Mouse (Mus musculus) kidney, adult 2 months (tissue): ENCODE results near the gene Dhx30. TPM values are rescaled to one million over a fixed set of nuclear protein-coding genes. Genes with fewer than 3 reads are reported as not detected.
"Not testable (repeated sequence)": the region's sequence is repeated elsewhere in the genome, so short reads cannot be mapped to it uniquely, and the experiment has no call there.

Experiments
- DNase-seq: peaks from one replicate; pipeline ENCODE4 v3.0.0; 2021
- H3K27ac ChIP-seq: fragments of 200-500 bp; 2 replicates; pipeline ENCODE4 v1.5.1; 2012; ENCODE audit warnings: low read depth, low read length, control low read depth, inconsistent platforms; ENCODE audit not compliant: insufficient read depth
- H3K27me3 ChIP-seq: fragments of 200-500 bp; replicated peaks from 2 replicates; pipeline ENCODE4 v1.6.1; 2012; ENCODE audit warnings: mild to moderate bottlenecking, moderate library complexity, low read length, inconsistent platforms; ENCODE audit not compliant: control insufficient read depth, insufficient read depth
- H3K36me3 ChIP-seq: fragments of 200-500 bp; 2 replicates; pipeline ENCODE4 v1.6.1; 2012; ENCODE audit warnings: mild to moderate bottlenecking, moderate library complexity, low read length, inconsistent platforms; ENCODE audit not compliant: control insufficient read depth, insufficient read depth
- H3K4me1 ChIP-seq: fragments of 200-500 bp; 2 replicates; pipeline ENCODE4 v1.6.1; 2011; ENCODE audit warnings: low read length; ENCODE audit not compliant: control insufficient read depth, insufficient read depth
- H3K4me3 ChIP-seq: fragments of 200-500 bp; 2 replicates; pipeline ENCODE4 v1.5.1; 2011; ENCODE audit warnings: mild to moderate bottlenecking, low read depth, low read length, control low read depth; ENCODE audit not compliant: insufficient read depth
- CTCF ChIP-seq: fragments of 200-500 bp; conservative IDR thresholded peaks from 2 replicates; pipeline ENCODE4 v1.5.1; 2011; ENCODE audit warnings: low read depth, mild to moderate bottlenecking, control low read depth, low read length, moderate library complexity, mixed read lengths; ENCODE audit not compliant: insufficient read depth, insufficient read length
- POLR2A ChIP-seq: fragments of 200-500 bp; IDR thresholded peaks from one replicate; pipeline ENCODE4 v1.6.1; 2011; ENCODE audit warnings: low read depth, low read length, control low read depth
- WGBS: fragments of 180-500 bp; shearing (Covaris S2); methylation state at CpG from one replicate; pipeline ENCODE4 v1.1.7; 2018; 5-methylcytosine and 5-hydroxymethylcytosine counted together
- polyA plus RNA-seq: library from polyadenylated mRNA; depleted of rRNA; stranded (reverse); fragments of >200 nt; gene quantifications from 2 replicates; pipeline ENCODE4 v1.2.3, GENCODE M21; 2012; rRNA removed

Dhx30 gene
- 84.3 and 87.6 TPM in 2 replicates for polyA plus RNA-seq

DNA sequence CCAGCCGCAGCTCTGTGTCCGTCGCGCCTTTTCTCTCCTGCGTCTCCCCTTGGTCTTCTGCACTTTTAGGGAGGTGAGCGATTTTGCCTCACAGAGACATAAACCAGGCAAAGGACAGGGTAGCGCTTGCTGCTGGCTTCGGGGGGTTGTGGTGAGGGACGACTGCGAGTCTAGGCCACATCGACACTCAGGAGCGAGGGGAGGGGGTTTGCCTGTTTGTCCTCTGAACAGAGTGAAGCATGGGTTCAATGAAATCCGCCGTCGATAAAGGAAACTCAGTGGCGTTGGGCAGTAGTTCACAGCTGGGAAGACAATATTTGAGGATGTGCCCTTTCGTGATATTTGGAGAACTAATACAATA is at the start of gene Dhx30:
TSS of gene Dhx30 (minus strand) at position 52 of the 361 bp plus-strand sequence.
- Histone ChIP-seq H3K4me3 (peak within 1 kb of the TSS; percentile 100), H3K27ac (peak within 1 kb of the TSS; percentile 99), H3K27me3 (no peaks in the 10 kb centered on the region), H3K36me3 (peaks cover under 1% of the 10 kb centered on the region), H3K4me1 (peaks cover 7% of the 10 kb centered on the region; the same call in 1 of the 2 replicates)
- TF ChIP-seq CTCF (no peak), POLR2A (no peak)
- DNase-seq, result no peak
- WGBS, result 2% methylated on average over 17 of the region's 17 CpGs

DNA sequence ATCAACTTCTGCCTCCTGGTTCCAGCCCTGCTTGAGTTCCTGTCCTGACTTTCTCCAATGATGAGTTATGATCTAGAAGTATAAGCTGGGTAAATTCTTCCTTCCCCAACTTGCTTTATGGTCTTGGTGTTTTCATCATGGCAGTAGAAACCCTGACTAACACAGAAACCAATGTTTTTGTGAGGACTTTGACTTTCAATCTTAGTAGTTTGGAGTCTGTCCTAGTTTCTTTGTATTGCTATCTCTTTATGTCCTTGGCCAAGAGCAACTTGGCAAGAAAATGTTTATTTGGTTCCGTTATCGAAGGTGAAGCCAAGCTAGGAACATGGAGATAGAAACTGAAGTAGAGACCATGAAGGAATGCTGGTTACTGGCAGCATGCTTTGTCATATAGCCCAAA is 45.4 kb upstream of the Dhx30 start:
- Histone ChIP-seq H3K27me3 (no peaks in the 10 kb centered on the region), H3K27ac (no peak overlapping the region), H3K36me3 (no peaks in the 10 kb centered on the region; the same call in none of the 2 replicates), H3K4me3 (no peak overlapping the region), H3K4me1 (no peaks in the 10 kb centered on the region)
- TF ChIP-seq CTCF (no peak), POLR2A (no peak)
- DNase-seq, result no peak
- 77% methylated on average over 2 of the region's 2 CpGs for WGBS

DNA sequence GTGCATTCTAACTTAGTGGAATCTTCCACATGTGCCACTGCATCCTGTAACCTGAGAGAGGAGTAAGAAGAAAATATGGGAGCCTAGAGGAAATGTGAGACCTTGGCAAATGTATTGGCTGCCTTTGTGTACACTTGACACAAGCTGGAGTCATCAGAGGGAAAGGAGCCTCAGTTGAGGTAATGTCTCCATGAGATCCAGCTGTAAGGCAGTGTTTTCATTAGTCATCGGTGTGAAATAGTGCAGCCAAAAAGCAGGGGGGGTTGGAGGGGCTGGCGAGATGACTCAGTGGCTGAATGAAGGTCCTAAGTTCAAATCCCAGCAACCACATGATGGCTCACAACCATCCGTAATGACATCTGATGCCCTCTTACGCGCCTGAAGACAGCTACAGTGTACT is 44.8 kb upstream of the Dhx30 start:
- 63% methylated on average over 5 of the region's 5 CpGs for WGBS
- no peak overlapping the region for H3K27ac ChIP-seq
- peaks cover 1% of the 10 kb centered on the region for H3K36me3 ChIP-seq
- TF ChIP-seq POLR2A (no peak), CTCF (no peak)
- no peak for DNase-seq
- H3K27me3 ChIP-seq, result no peaks in the 10 kb centered on the region
- no peak overlapping the region for H3K4me3 ChIP-seq
- no peaks in the 10 kb centered on the region for H3K4me1 ChIP-seq

DNA sequence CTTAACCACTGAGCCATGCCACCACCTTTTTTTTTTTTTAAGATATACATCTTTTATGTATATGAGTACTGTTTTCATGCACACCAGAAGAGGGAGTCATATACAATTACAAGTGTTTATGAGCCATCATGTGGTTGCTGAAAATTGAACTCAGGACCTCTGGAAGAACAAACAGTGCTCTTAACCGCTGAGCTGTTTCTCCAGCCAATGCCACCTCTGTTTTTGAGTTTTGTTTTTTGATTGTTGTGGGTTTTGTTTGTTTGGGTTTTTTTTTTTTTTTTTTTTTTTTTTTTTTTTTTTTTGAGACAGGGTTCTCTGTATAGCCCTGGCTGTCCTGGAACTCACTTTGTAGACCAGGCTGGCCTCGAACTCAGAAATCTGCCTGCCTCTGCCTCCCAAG is 42.9 kb upstream of the Dhx30 start:
- 98% methylated on average over 2 of the region's 2 CpGs for WGBS
- DNase-seq, H3K4me1 ChIP-seq, H3K36me3 ChIP-seq, H3K4me3 ChIP-seq, H3K27ac ChIP-seq, H3K27me3 ChIP-seq: not testable (repeated sequence)

DNA sequence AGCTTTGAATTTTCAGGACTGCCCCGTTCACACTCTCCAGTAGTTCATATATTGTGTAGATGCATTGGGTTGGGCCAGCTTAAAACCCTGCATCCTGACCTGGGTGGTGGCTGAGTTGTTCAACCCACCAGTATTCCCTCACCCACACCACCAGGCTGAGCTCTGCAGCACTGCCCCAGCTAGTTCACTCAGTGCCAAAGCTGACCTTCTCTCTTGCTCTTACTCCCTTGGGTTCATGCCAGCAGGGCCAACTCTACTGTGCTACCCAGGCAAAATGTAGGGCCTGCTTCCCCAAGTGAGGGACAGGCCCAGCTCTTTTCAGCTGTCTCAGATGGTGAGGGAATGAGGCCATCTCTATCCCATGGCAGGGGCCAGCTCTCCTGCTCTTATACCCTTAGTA is 41.4 kb upstream of the Dhx30 start:
- Histone ChIP-seq H3K4me1 (no peaks in the 10 kb centered on the region), H3K4me3 (no peak overlapping the region), H3K27ac (no peak overlapping the region), H3K27me3 (no peaks in the 10 kb centered on the region), H3K36me3 (peaks cover 1% of the 10 kb centered on the region)
- DNase-seq, result peak; percentile 4
- no peak for TF ChIP-seq POLR2A
- TF ChIP-seq CTCF, result no peak
- 85% methylated on average over 1 of the region's 1 CpGs for WGBS

GRCm38 (mm10) chr9:110148598-110148997 is 31.0 kb upstream of the Dhx30 start:
- no peaks in the 10 kb centered on the region for H3K4me1 ChIP-seq
- no peak for DNase-seq
- H3K27ac ChIP-seq, result no peak overlapping the region
- 42% methylated on average over 2 of the region's 2 CpGs for WGBS
- no peaks in the 10 kb centered on the region for H3K27me3 ChIP-seq
- no peaks in the 10 kb centered on the region; the same call in 1 of the 2 replicates for H3K36me3 ChIP-seq
- TF ChIP-seq CTCF (no peak), POLR2A (no peak)
- H3K4me3 ChIP-seq, result no peak overlapping the region

GRCm38 (mm10) chr9:110142097-110142496 is 24.5 kb upstream of the Dhx30 start:
- Histone ChIP-seq H3K4me1 (no peaks in the 10 kb centered on the region), H3K36me3 (no peaks in the 10 kb centered on the region), H3K4me3 (no peak overlapping the region), H3K27ac (no peak overlapping the region), H3K27me3 (no peaks in the 10 kb centered on the region)
- WGBS, result 92% methylated on average over 1 of the region's 1 CpGs
- TF ChIP-seq CTCF, result no peak
- TF ChIP-seq POLR2A, result no peak
- DNase-seq, result no peak

DNA sequence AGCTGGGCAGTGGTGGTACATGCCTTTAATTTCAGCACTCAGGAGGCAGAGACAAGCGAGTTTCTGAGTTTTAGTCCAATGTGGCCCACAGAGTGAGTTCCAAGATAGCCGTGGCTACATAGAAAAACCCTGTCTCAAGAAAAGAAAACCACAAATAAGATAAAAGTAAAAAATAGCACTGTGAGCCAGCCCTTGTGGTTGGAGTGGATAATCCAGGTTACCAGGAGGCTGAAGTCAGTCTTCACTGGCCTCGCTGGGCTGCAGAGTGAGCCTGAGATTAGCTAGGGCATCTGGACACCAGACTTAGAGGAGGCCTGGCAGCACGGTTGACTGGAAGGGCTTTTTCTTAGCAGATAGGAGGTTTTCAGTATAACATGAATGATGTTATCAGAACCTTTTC is 21.5 kb upstream of the Dhx30 start:
- DNase-seq, result no peak
- WGBS, result 86% methylated on average over 4 of the region's 4 CpGs
- no peak overlapping the region for H3K27ac ChIP-seq
- H3K36me3 ChIP-seq, result no peaks in the 10 kb centered on the region
- H3K4me1 ChIP-seq, result no peaks in the 10 kb centered on the region
- H3K27me3 ChIP-seq, result no peaks in the 10 kb centered on the region
- no peak overlapping the region for H3K4me3 ChIP-seq
- no peak for TF ChIP-seq CTCF
- TF ChIP-seq POLR2A, result no peak
